Mouse (Mus musculus): ENCODE results near the gene Ccdc173. TPM values are rescaled to one million over a fixed set of nuclear protein-coding genes. Genes with fewer than 3 reads are reported as not detected.

Ccdc173 gene
- polyA plus RNA-seq, 1 experiment from 2014 or later, result 2.2 TPM

Other genes starting within 250 kb of the Ccdc173 start
- 0.03 and 0.07 TPM in 2 replicates for gene Lrp2, start 203.5 kb downstream of the Ccdc173 start, polyA plus RNA-seq (2014; fragmentation: Nextera tagmentation; extraction: Ambion mirVana)
- 17.4 and 20.7 TPM in 2 replicates for gene Bbs5, start 142.4 kb downstream of the Ccdc173 start, polyA plus RNA-seq (2014; fragmentation: Nextera tagmentation; extraction: Ambion mirVana)
- 2.7 and 3.5 TPM in 2 replicates for gene Klhl41, start 119.5 kb downstream of the Ccdc173 start, polyA plus RNA-seq (2014; fragmentation: Nextera tagmentation; extraction: Ambion mirVana)
- gene Fastkd1, start 76.1 kb downstream of the Ccdc173 start, polyA plus RNA-seq (2014; fragmentation: Nextera tagmentation; extraction: Ambion mirVana), result 17.5 and 18.3 TPM in 2 replicates
- gene Ppig, start 67.0 kb downstream of the Ccdc173 start, polyA plus RNA-seq (2014; fragmentation: Nextera tagmentation; extraction: Ambion mirVana), result 138 and 150 TPM in 2 replicates
- gene Phospho2, start within 50 bp of the Ccdc173 start, polyA plus RNA-seq (2014; fragmentation: Nextera tagmentation; extraction: Ambion mirVana), result 29.2 and 31.5 TPM in 2 replicates
- gene Klhl23, start 32.4 kb upstream of the Ccdc173 start, polyA plus RNA-seq (2014; fragmentation: Nextera tagmentation; extraction: Ambion mirVana), result 31.6 and 35.7 TPM in 2 replicates
- gene Ssb, start 72.0 kb upstream of the Ccdc173 start, polyA plus RNA-seq (2014; fragmentation: Nextera tagmentation; extraction: Ambion mirVana), result 423 and 426 TPM in 2 replicates
- gene Mettl5, start 96.0 kb upstream of the Ccdc173 start, polyA plus RNA-seq (2014; fragmentation: Nextera tagmentation; extraction: Ambion mirVana), result 35.7 and 36.2 TPM in 2 replicates
- 13.2 and 20.1 TPM in 2 replicates for gene Ubr3, start 107.7 kb upstream of the Ccdc173 start, polyA plus RNA-seq (2014; fragmentation: Nextera tagmentation; extraction: Ambion mirVana)
- gene Myo3b, start 249.6 kb upstream of the Ccdc173 start, polyA plus RNA-seq (2014; fragmentation: Nextera tagmentation; extraction: Ambion mirVana), result not detected in 2 replicates

Measured in limb, embryonic 11.5 days (tissue).